Mouse (Mus musculus) intestine, embryonic 15.5 days (tissue): ENCODE measurements at regions not wholly inside any gene's neighbourhood (a gene's known extent, or its start where the extent isn't known, plus 50 kb on each side); places are given as distances from the start of the nearest gene placed in this dataset.

Source experiments
- ATAC-seq: fragments of 200-750 bp; cut with Nextera tagmentation; 2 replicates; pipeline ENCODE4 v1.8.0; 2017; ENCODE audit warnings: moderate TSS enrichment, moderate library complexity
- H3K27ac ChIP-seq: fragments of 300-500 bp; sonication (generic); 2 replicates; pipeline ENCODE4 v1.5.1; 2015; ENCODE audit warnings: mild to moderate bottlenecking, inconsistent platforms
- H3K27me3 ChIP-seq: fragments of 300-500 bp; sonication (generic); replicated peaks from 2 replicates; pipeline ENCODE4 v1.6.1; 2015; ENCODE audit warnings: inconsistent platforms
- H3K36me3 ChIP-seq: fragments of 300-500 bp; sonication (generic); 2 replicates; pipeline ENCODE4 v1.6.1; 2015; ENCODE audit warnings: inconsistent platforms
- H3K4me1 ChIP-seq: fragments of 300-500 bp; sonication (generic); replicated peaks from 2 replicates; pipeline ENCODE4 v1.6.1; 2015; ENCODE audit warnings: inconsistent platforms
- H3K4me2 ChIP-seq: fragments of 300-500 bp; sonication (generic); replicated peaks from 2 replicates; pipeline ENCODE4 v1.6.1; 2015; ENCODE audit warnings: mild to moderate bottlenecking, inconsistent platforms
- H3K4me3 ChIP-seq: fragments of 300-500 bp; sonication (generic); replicated peaks from 2 replicates; pipeline ENCODE4 v1.5.1; 2015; ENCODE audit warnings: inconsistent platforms
- H3K9ac ChIP-seq: fragments of 300-500 bp; sonication (generic); 2 replicates; pipeline ENCODE4 v1.6.1; 2015; ENCODE audit warnings: inconsistent platforms
- H3K9me3 ChIP-seq: fragments of 300-500 bp; sonication (generic); 2 replicates; pipeline ENCODE4 v1.6.1; 2016; ENCODE audit warnings: inconsistent platforms
- WGBS: fragments of 180-500 bp; shearing (Covaris S2); methylation state at CpG from one replicate; pipeline ENCODE4 v1.1.7; 2015; 5-methylcytosine and 5-hydroxymethylcytosine counted together

- Histone ChIP-seq H3K27ac (no peak overlapping the region), H3K36me3 (no peaks in the 10 kb centered on the region)
- ATAC-seq = no peak
Observed at GRCm38 (mm10) chr1:137643508-137643907, 532.0 kb downstream of the Ptprc start.

GRCm38 (mm10) chr1:137640848-137641247, 534.7 kb downstream of the Ptprc start:
- 38% methylated on average over 7 of the region's 7 CpGs for WGBS
- no peak for ATAC-seq
- H3K36me3 ChIP-seq = no peaks in the 10 kb centered on the region

More at GRCm38 (mm10) chr1:137643508-137643907, 532.0 kb downstream of the Ptprc start:
- H3K9me3 ChIP-seq = no peaks in the 10 kb centered on the region
- H3K4me3 ChIP-seq = no peak overlapping the region
- WGBS = 76% methylated on average over 1 of the region's 1 CpGs
- H3K27me3 ChIP-seq = no peaks in the 10 kb centered on the region
- H3K4me2 ChIP-seq = no peak overlapping the region
- no peaks in the 10 kb centered on the region for H3K4me1 ChIP-seq
- no peak overlapping the region for H3K9ac ChIP-seq

GRCm38 (mm10) chr1:137636947-137637346, 538.6 kb downstream of the Ptprc start:
- Histone ChIP-seq H3K9ac (no peak overlapping the region), H3K4me1 (no peaks in the 10 kb centered on the region), H3K27ac (no peak overlapping the region), H3K4me2 (no peak overlapping the region), H3K27me3 (no peaks in the 10 kb centered on the region), H3K4me3 (no peak overlapping the region), H3K36me3 (no peaks in the 10 kb centered on the region), H3K9me3 (no peaks in the 10 kb centered on the region)
- 32% methylated on average over 3 of the region's 3 CpGs for whole genome bisulfite sequencing
- no peak for ATAC-seq

More at GRCm38 (mm10) chr1:137640848-137641247, 534.7 kb downstream of the Ptprc start:
- H3K27me3 ChIP-seq = no peaks in the 10 kb centered on the region
- no peak overlapping the region for H3K9ac ChIP-seq
- no peak overlapping the region for H3K4me2 ChIP-seq
- no peak overlapping the region for H3K27ac ChIP-seq
- no peaks in the 10 kb centered on the region for H3K9me3 ChIP-seq
- H3K4me3 ChIP-seq = no peak overlapping the region
- no peaks in the 10 kb centered on the region for H3K4me1 ChIP-seq

GRCm38 (mm10) chr1:137636321-137636944, 539.1 kb downstream of the Ptprc start:
- Histone ChIP-seq H3K4me2 (no peak overlapping the region), H3K4me3 (no peak overlapping the region), H3K27ac (no peak overlapping the region), H3K27me3 (no peaks in the 10 kb centered on the region), H3K36me3 (no peaks in the 10 kb centered on the region), H3K4me1 (no peaks in the 10 kb centered on the region), H3K9me3 (no peaks in the 10 kb centered on the region), H3K9ac (no peak overlapping the region)
- no peak for ATAC-seq
- WGBS = 29% methylated on average over 3 of the region's 3 CpGs

GRCm38 (mm10) chr1:137635781-137636180, 539.7 kb downstream of the Ptprc start:
- Histone ChIP-seq H3K4me2 (no peak overlapping the region), H3K27me3 (no peaks in the 10 kb centered on the region), H3K4me1 (no peaks in the 10 kb centered on the region), H3K27ac (no peak overlapping the region), H3K9me3 (no peaks in the 10 kb centered on the region), H3K36me3 (no peaks in the 10 kb centered on the region), H3K9ac (no peak overlapping the region), H3K4me3 (no peak overlapping the region)
- WGBS = 59% methylated on average over 7 of the region's 7 CpGs
- ATAC-seq = no peak

GRCm38 (mm10) chr1:137631546-137631945, 544.0 kb downstream of the Ptprc start:
- Histone ChIP-seq H3K4me1 (no peaks in the 10 kb centered on the region), H3K9ac (no peak overlapping the region), H3K4me2 (no peak overlapping the region), H3K9me3 (no peaks in the 10 kb centered on the region), H3K27ac (no peak overlapping the region), H3K4me3 (no peak overlapping the region), H3K36me3 (no peaks in the 10 kb centered on the region), H3K27me3 (no peaks in the 10 kb centered on the region)
- no peak for ATAC-seq

GRCm38 (mm10) chr1:137620672-137621071, 554.8 kb downstream of the Ptprc start:
- H3K27me3 ChIP-seq = no peaks in the 10 kb centered on the region
- no peak overlapping the region for H3K27ac ChIP-seq
- WGBS = 76% methylated on average over 5 of the region's 5 CpGs
- H3K9me3 ChIP-seq = no peaks in the 10 kb centered on the region
- no peak overlapping the region for H3K9ac ChIP-seq
- H3K4me3 ChIP-seq = no peak overlapping the region
- H3K4me2 ChIP-seq = no peak overlapping the region
- no peaks in the 10 kb centered on the region for H3K36me3 ChIP-seq
- no peaks in the 10 kb centered on the region for H3K4me1 ChIP-seq
- no peak for ATAC-seq

- 88% methylated on average over 2 of the region's 2 CpGs for WGBS
- Histone ChIP-seq H3K4me2 (no peak overlapping the region), H3K4me3 (no peak overlapping the region), H3K27ac (no peak overlapping the region), H3K27me3 (no peaks in the 10 kb centered on the region), H3K36me3 (no peaks in the 10 kb centered on the region), H3K4me1 (no peaks in the 10 kb centered on the region), H3K9me3 (no peaks in the 10 kb centered on the region), H3K9ac (no peak overlapping the region)
- no peak for ATAC-seq
Observed at GRCm38 (mm10) chr1:137618231-137618630, 557.3 kb downstream of the Ptprc start.

GRCm38 (mm10) chr1:137617513-137617912, 558.0 kb downstream of the Ptprc start:
- Histone ChIP-seq H3K36me3 (no peaks in the 10 kb centered on the region), H3K9ac (no peak overlapping the region), H3K4me1 (no peaks in the 10 kb centered on the region), H3K9me3 (no peaks in the 10 kb centered on the region), H3K4me3 (no peak overlapping the region), H3K27me3 (no peaks in the 10 kb centered on the region), H3K27ac (no peak overlapping the region), H3K4me2 (no peak overlapping the region)
- 71% methylated on average over 5 of the region's 5 CpGs for WGBS
- no peak for ATAC-seq

- H3K4me2 ChIP-seq = no peak overlapping the region
- H3K27me3 ChIP-seq = no peaks in the 10 kb centered on the region
- H3K27ac ChIP-seq = no peak overlapping the region
- WGBS = 94% methylated on average over 1 of the region's 1 CpGs
- no peaks in the 10 kb centered on the region for H3K36me3 ChIP-seq
- no peak for ATAC-seq
- no peak overlapping the region for H3K9ac ChIP-seq
- no peaks in the 10 kb centered on the region for H3K9me3 ChIP-seq
- H3K4me1 ChIP-seq = no peaks in the 10 kb centered on the region
- no peak overlapping the region for H3K4me3 ChIP-seq
Observed at GRCm38 (mm10) chr1:137606716-137607115, 568.8 kb downstream of the Ptprc start.

- Histone ChIP-seq H3K4me3 (no peak overlapping the region), H3K9me3 (no peaks in the 10 kb centered on the region), H3K4me2 (no peak overlapping the region), H3K4me1 (no peaks in the 10 kb centered on the region), H3K9ac (no peak overlapping the region), H3K36me3 (no peaks in the 10 kb centered on the region), H3K27ac (no peak overlapping the region), H3K27me3 (no peaks in the 10 kb centered on the region)
- ATAC-seq = no peak
- 58% methylated on average over 11 of the region's 11 CpGs for WGBS
Observed at GRCm38 (mm10) chr1:137605890-137606663, 569.4 kb downstream of the Ptprc start.

- Histone ChIP-seq H3K36me3 (no peaks in the 10 kb centered on the region), H3K4me1 (no peaks in the 10 kb centered on the region), H3K9me3 (no peaks in the 10 kb centered on the region), H3K4me2 (no peak overlapping the region), H3K27ac (no peak overlapping the region), H3K9ac (no peak overlapping the region), H3K27me3 (no peaks in the 10 kb centered on the region), H3K4me3 (no peak overlapping the region)
- 91% methylated on average over 7 of the region's 7 CpGs for WGBS
- no peak for ATAC-seq
Observed at GRCm38 (mm10) chr1:137593732-137594131, 581.8 kb downstream of the Ptprc start.

GRCm38 (mm10) chr1:137591891-137592290, 583.6 kb downstream of the Ptprc start:
- no peak for ATAC-seq

More at GRCm38 (mm10) chr1:137591891-137592290, 583.6 kb downstream of the Ptprc start:
- H3K27ac ChIP-seq = no peak overlapping the region
- no peak overlapping the region for H3K4me3 ChIP-seq
- H3K4me1 ChIP-seq = no peaks in the 10 kb centered on the region
- no peaks in the 10 kb centered on the region for H3K9me3 ChIP-seq
- 78% methylated on average over 2 of the region's 2 CpGs for WGBS
- H3K4me2 ChIP-seq = no peak overlapping the region
- no peaks in the 10 kb centered on the region for H3K36me3 ChIP-seq
- H3K27me3 ChIP-seq = no peaks in the 10 kb centered on the region
- no peak overlapping the region for H3K9ac ChIP-seq
